Mouse (Mus musculus) fat pad, adult 2 months (tissue): ENCODE results near the gene Dnajc4.

ENCODE experiments used
- DNase-seq: peaks from one replicate; pipeline ENCODE4 v3.0.0-alpha.2; 2011; ENCODE audit warnings: low read depth, low spot score; ENCODE audit errors: extremely low read depth

Dnajc4 gene

GRCm38 (mm10) chr19:6949532-6949931 is 42.8 kb downstream of the Dnajc4 start:
- no peak for DNase-seq

DNA sequence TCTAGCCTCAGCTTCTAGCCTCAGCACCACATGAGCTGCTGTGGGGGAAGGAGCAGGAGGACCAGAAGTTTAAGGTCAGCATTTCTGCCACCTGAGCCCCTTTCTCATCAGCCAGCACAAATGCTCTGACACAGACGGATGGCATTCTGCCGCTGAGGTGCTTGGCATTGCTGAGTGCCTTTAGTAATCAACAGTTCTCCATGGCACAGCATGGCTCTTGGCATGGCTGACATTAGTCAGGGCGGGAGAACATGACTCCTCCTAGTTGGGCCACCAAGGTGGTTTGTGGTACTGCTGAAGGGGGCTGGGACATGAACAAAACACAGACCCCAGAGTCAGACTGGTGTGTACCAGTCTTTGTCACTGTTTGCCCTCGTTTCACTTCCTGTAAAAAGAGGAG is 44.2 kb downstream of the Dnajc4 start:
- DNase-seq = no peak

DNA sequence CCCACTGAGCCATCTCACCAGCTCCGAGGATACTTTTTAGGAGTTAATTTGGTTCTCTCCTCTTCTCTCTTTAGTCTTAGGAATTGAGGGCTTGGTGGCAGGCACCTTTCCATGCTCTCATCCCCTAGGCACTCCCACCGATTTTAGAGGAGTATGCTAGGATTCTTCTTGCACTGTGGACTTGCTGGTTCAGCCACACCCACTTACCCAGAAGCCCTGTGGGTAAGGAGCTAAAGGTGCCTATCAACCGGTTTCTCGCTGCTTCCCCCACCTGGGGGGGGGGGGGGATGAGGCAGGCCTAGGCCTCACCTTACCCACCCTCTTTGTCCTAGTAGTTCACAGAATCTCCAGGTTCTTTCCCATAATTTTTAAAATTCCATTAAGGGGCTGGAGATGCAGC is 44.6 kb downstream of the Dnajc4 start:
- no peak for DNase-seq

- no peak for DNase-seq
These were observed 48.7 kb downstream of the Dnajc4 start for GRCm38 (mm10) chr19:6943709-6944108.

DNA sequence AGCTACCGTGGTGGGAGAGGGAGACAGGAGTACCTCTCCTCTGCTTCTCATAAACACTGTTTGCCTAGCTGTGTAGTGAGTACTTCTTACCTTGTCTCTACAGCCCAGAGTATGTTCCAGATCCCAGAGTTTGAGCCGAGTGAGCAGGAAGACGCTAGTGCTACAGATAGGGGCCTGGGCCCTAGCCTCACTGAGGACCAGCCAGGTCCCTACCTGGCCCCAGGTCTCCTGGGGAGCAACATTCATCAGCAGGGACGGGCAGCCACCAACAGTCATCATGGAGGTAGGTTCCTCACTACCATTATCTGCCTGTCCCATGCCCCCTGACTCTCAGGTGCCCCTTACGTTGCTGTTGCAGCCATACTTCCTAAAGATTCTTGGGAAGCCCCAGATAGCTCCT is 49.6 kb downstream of the Dnajc4 start:
- DNase-seq = no peak

DNA sequence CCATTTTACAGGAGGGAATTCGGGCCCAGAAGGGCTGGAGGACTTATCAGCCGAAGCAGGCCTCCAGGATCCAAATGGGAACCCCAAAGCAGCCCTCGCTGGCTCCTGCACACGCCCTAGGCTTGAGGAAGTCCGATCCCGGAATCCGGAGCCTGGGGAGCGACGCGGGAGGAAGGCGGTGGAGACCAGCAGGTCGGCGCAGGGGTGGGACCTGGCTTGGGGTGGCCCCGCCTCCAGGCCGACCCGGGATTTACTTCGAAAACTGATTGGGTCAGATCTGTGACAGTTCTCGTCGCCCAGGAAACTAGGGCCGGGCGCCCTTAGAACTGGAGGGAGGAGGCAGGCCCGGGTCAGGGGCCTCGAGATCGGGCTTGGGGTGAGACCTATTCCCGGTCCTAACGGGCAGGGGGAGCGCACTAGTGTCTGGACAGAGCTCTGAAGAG is 50.1 kb downstream of the Dnajc4 start, which contains the start of gene Gpr137:
TSS of gene Gpr137 (minus strand) at position 232 of the 443 bp plus-strand sequence.
- no peak for DNase-seq

GRCm38 (mm10) chr19:6941372-6942248 is 50.8 kb downstream of the Dnajc4 start, which contains the start of gene Bad:
TSS of gene Bad (plus strand) at chr19:6941861.
- DNase-seq = no peak

- DNase-seq = no peak
These were observed 51.7 kb downstream of the Dnajc4 start for GRCm38 (mm10) chr19:6940396-6941351.

DNA sequence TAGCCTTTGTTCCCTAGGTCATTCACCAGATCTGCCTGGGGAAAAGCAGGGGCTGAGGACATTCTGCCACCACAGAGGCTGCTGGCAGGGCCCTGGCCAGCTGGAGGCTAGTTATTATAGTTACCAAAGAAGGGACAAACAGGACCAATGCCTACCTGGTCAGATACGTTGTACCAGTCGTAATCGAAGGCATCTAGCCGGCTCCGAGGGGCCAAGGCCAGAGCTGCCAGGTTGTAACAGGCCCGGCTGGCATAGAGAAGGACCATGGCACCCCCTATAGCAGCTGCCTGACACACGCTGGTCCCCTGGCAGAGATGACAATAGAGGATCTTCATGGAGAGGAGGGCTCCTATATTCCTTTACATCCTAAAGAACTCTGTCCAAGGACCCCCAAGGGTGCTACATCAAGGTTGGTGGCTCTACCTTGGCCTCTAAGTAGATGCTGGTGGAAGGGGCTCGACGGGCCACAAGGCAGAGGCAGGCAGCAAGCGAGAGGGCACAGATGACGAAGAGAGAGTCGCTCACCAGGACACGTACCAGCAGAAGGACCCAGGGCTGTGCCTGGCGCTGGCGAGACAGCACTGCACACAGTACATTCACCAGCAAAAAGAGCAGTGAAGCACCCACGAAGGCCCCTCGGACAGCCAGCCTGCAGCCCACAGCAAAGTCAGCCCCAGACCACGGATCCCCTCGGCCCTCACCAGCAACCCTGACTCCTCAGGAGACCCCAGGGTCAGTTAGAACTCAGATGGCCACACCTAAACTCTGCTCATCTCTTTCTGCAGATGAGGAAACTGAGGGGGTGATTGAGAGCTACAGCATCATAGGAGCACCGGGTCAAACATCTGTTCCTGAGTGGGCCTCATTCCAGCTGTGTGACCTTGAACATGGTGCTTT is 53.0 kb downstream of the Dnajc4 start:
- no peak for DNase-seq
